10 mouse cellular contexts compared by ENCODE assay signal in genomic region chr7:100845026-100845400, GRCm38 (mm10). TPM values are rescaled to one million over a fixed set of nuclear protein-coding genes. Genes with fewer than 3 reads are reported as not detected.
DNase-seq lines count a peak whose midpoint lies in the region; ATAC-seq lines count a peak whose summit lies in the region.
"Had no signal": no experiment of that assay in that cellular context is flagged by ENCODE, and none has a peak within 500 bp of the region (broad histone marks: within the 10 kb centered on the region; RNA-seq: fewer than 3 reads in every experiment).

No protein-coding gene starts in this region.

- no peaks in the 10 kb centered on the region for H3K27me3 ChIP-seq in liver, embryonic 11.5 days (replicated peaks; ENCODE audit: control insufficient read depth, insufficient read depth, low read length)
- H3K27me3 ChIP-seq in liver, embryonic 13.5 days = no peaks in the 10 kb centered on the region
- no peaks in the 10 kb centered on the region for H3K27me3 ChIP-seq in hindbrain, embryonic 11.5 days (ENCODE audit: control insufficient read depth, insufficient read depth, low read length)

- no peak overlapping the region for H3K4me3 ChIP-seq in liver, embryonic 11.5 days (ENCODE audit: low read depth, low read length)
- H3K4me3 ChIP-seq in brown adipose tissue, adult 24 weeks (ENCODE audit: insufficient read depth, low read depth, low read length) = no peak overlapping the region
- peak overlapping the region; percentile 44; the same call in 1 of the 2 replicates for H3K4me3 ChIP-seq in liver, embryonic 13.5 days (replicated peaks)
- H3K4me3 ChIP-seq in hindbrain, embryonic 11.5 days (ENCODE audit: low read depth, low read length) = no peak overlapping the region

- DNase-seq in liver, embryonic 11.5 days (ENCODE audit: low spot score) = no peak
- DNase-seq in liver = no peak
- DNase-seq in liver, embryonic 13.5 days = no peak
- no peak for DNase-seq in hindbrain, embryonic 11.5 days (ENCODE audit: low spot score)
- no peak for DNase-seq in adrenal gland, postnatal 25 days
- DNase-seq: adrenal gland, adult 8-10 months; cerebellum, postnatal 10 days had no signal

- H3K4me2 ChIP-seq in liver, embryonic 11.5 days = peak overlapping the region; percentile 45
- peak overlapping the region; percentile 79 for H3K4me2 ChIP-seq in liver, embryonic 13.5 days
- no peak overlapping the region for H3K4me2 ChIP-seq in hindbrain, embryonic 11.5 days (replicated peaks; ENCODE audit: low read depth, low read length)

- H3K36me3 ChIP-seq in liver, embryonic 11.5 days (ENCODE audit: control insufficient read depth, insufficient read depth, low read length) = peaks cover 14% of the 10 kb centered on the region
- peaks cover 57% of the 10 kb centered on the region for H3K36me3 ChIP-seq in liver, embryonic 13.5 days
- no peaks in the 10 kb centered on the region for H3K36me3 ChIP-seq in hindbrain, embryonic 11.5 days (ENCODE audit: control insufficient read depth, insufficient read depth, low read length)

- ATAC-seq in liver, embryonic 11.5 days (replicated peaks; ENCODE audit: low FRiP score) = no peak
- peak; percentile 6 for ATAC-seq in erythroblast, adult 5-6 weeks (replicated peaks; ENCODE audit: low FRiP score, poor library complexity, severe bottlenecking)
- ATAC-seq in liver, embryonic 13.5 days (ENCODE audit: low read depth) = no peak
- ATAC-seq in hindbrain, embryonic 11.5 days (ENCODE audit: low FRiP score) = no peak
- ATAC-seq: forebrain, embryonic 14.5 days had no signal

- no peaks in the 10 kb centered on the region for H3K9me3 ChIP-seq in liver, embryonic 11.5 days (ENCODE audit: control insufficient read depth, low read length)
- H3K9me3 ChIP-seq in liver, embryonic 13.5 days (replicated peaks) = no peaks in the 10 kb centered on the region
- no peaks in the 10 kb centered on the region for H3K9me3 ChIP-seq in hindbrain, embryonic 11.5 days (ENCODE audit: control insufficient read depth, low read length)

- H3K4me1 ChIP-seq in liver, embryonic 11.5 days (replicated peaks; ENCODE audit: control insufficient read depth, insufficient read depth, low read length) = peaks cover 37% of the 10 kb centered on the region
- peaks cover 5% of the 10 kb centered on the region; the same call in 1 of the 2 replicates for H3K4me1 ChIP-seq in brown adipose tissue, adult 24 weeks (ENCODE audit: control insufficient read depth, insufficient read depth, insufficient read length, low read length)
- peaks cover 86% of the 10 kb centered on the region for H3K4me1 ChIP-seq in liver, embryonic 13.5 days (replicated peaks)
- H3K4me1 ChIP-seq in hindbrain, embryonic 11.5 days (replicated peaks; ENCODE audit: control insufficient read depth, insufficient read depth, low read length) = no peaks in the 10 kb centered on the region

- H3K27ac ChIP-seq in liver, embryonic 11.5 days (ENCODE audit: low read depth, low read length) = peak overlapping the region; percentile 96
- H3K27ac ChIP-seq in brown adipose tissue, adult 24 weeks (replicated peaks; ENCODE audit: low read depth, low read length) = peak overlapping the region; percentile 14; the same call in 1 of the 2 replicates
- peak overlapping the region; percentile 99 for H3K27ac ChIP-seq in liver, embryonic 13.5 days
- H3K27ac ChIP-seq in hindbrain, embryonic 11.5 days (ENCODE audit: low read depth, low read length) = no peak overlapping the region

- peak overlapping the region; percentile 39; the same call in 1 of the 2 replicates for H3K9ac ChIP-seq in liver, embryonic 11.5 days (ENCODE audit: low read depth, low read length)
- peak overlapping the region; percentile 72 for H3K9ac ChIP-seq in liver, embryonic 13.5 days
- no peak overlapping the region for H3K9ac ChIP-seq in hindbrain, embryonic 11.5 days (ENCODE audit: low read depth, low read length)

RNA-seq across cellular contexts. Expression of gene Relt, which starts 18.2 kb away (rescaled TPM):
- 14.6 and 17.0 TPM in 2 replicates for polyA plus RNA-seq in liver, embryonic 11.5 days (2014; fragmentation: Nextera tagmentation; extraction: Ambion mirVana)
- 0.36 and 0.54 TPM in 2 replicates for polyA plus RNA-seq in brown adipose tissue, adult 24 weeks (2012; ENCODE audit: insufficient read depth, insufficient read length, missing spikeins)
- 12.1 and 12.9 TPM in 2 replicates for total RNA-seq in erythroblast, adult 5-6 weeks (2015; ENCODE audit: low replicate concordance)
- 11.6 and 14.8 TPM in 2 replicates for total RNA-seq in erythroblast, adult 5-6 weeks (2017; ENCODE audit: low replicate concordance)
- polyA plus RNA-seq in liver, embryonic 13.5 days (2015; fragmentation: Nextera tagmentation; extraction: Ambion mirVana) = 15.3 and 16.7 TPM in 2 replicates
- 1.4 and 2.0 TPM in 2 replicates for polyA plus RNA-seq in hindbrain, embryonic 11.5 days (2014; fragmentation: Nextera tagmentation; extraction: Ambion mirVana)
- 1.0 and 1.3 TPM in 2 replicates for total RNA-seq in adrenal gland, postnatal 25 days (2021)
